Mouse (Mus musculus) right cerebral cortex, adult 2 months (tissue): ENCODE measurements around the gene Gda.

Experiments
- DNase-seq, 2 experiments: peaks; one replicate each; pipeline ENCODE4 v3.0.0; 2021 to 2022; ENCODE audit warnings: low spot score in 2 of 2

Gda gene

GRCm38 (mm10) chr19:21473345-21473744, at the start of gene Gda:
Gene Gda (minus strand): TSS chr19:21473445.
- DNase-seq = no peak

- DNase-seq = no peak
Observed at GRCm38 (mm10) chr19:21520280-21520679, 47.0 kb upstream of the Gda start.

- peak in 1 of 2 experiments; percentile 20 for DNase-seq
Observed at GRCm38 (mm10) chr19:21510116-21510515, 36.9 kb upstream of the Gda start.

- DNase-seq = no peak
Observed at GRCm38 (mm10) chr19:21507561-21508232, 34.5 kb upstream of the Gda start.

GRCm38 (mm10) chr19:21507133-21507532, 33.9 kb upstream of the Gda start:
- DNase-seq = no peak

- no peak for DNase-seq
Observed at GRCm38 (mm10) chr19:21504716-21505115, 31.5 kb upstream of the Gda start.

GRCm38 (mm10) chr19:21499394-21499983, 26.2 kb upstream of the Gda start:
- DNase-seq = no peak

GRCm38 (mm10) chr19:21495817-21496216, 22.6 kb upstream of the Gda start:
- DNase-seq = no peak

- no peak for DNase-seq
Observed at GRCm38 (mm10) chr19:21493807-21494521, 20.7 kb upstream of the Gda start.

GRCm38 (mm10) chr19:21491391-21491790, 18.1 kb upstream of the Gda start:
- no peak for DNase-seq

- no peak for DNase-seq
Observed at GRCm38 (mm10) chr19:21487124-21487944, 14.1 kb upstream of the Gda start.

GRCm38 (mm10) chr19:21482096-21482495, 8.9 kb upstream of the Gda start:
- DNase-seq = no peak

GRCm38 (mm10) chr19:21481031-21481430, 7.8 kb upstream of the Gda start:
- no peak for DNase-seq

- no peak for DNase-seq
Observed at GRCm38 (mm10) chr19:21480053-21480419, 6.8 kb upstream of the Gda start.

- DNase-seq = peak; percentile 39 to 48
Observed at GRCm38 (mm10) chr19:21479183-21480052, 6.2 kb upstream of the Gda start.

GRCm38 (mm10) chr19:21478538-21478937, 5.3 kb upstream of the Gda start:
- no peak for DNase-seq

GRCm38 (mm10) chr19:21477780-21478179, 4.5 kb upstream of the Gda start:
- peak; percentile 27 to 37 for DNase-seq

GRCm38 (mm10) chr19:21476782-21477181, 3.5 kb upstream of the Gda start:
- no peak for DNase-seq

GRCm38 (mm10) chr19:21472121-21472780, 994 bp downstream of the Gda start:
- DNase-seq = peak; percentile 84 to 88

- no peak for DNase-seq
Observed at GRCm38 (mm10) chr19:21461221-21461960, 11.9 kb downstream of the Gda start.
